Mouse (Mus musculus): ENCODE data around the gene Esrrg.

Gene Esrrg

GRCm38 (mm10) chr1:187608261-187608921, at the start of gene Esrrg:
Esrrg (plus strand) TSS chr1:187608791.
- peak; percentile 90 for DNase-seq

DNA sequence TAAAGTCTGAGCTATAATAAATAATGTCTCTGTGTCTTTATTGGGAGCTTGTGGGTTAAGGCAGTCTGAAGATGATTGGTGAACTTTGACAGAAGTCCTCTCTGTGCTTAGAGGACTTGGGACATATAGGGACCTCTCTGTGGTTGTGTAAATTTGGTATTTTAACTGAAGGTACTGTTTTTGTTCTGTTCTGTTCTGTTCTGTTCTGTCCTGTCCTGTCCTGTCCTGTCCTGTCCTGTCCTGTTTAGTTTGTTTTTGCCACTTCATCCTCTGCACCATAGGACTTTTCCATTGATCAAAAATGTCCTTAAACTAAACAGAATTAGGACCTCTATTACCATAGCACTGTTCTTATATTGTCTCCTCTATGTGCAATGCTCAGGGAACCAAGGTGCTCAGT, 24.6 kb upstream of the Esrrg start:
- DNase-seq, result no peak

- DNase-seq, result no peak
Measured at GRCm38 (mm10) chr1:187586541-187587075, 22.0 kb upstream of the Esrrg start.

DNA sequence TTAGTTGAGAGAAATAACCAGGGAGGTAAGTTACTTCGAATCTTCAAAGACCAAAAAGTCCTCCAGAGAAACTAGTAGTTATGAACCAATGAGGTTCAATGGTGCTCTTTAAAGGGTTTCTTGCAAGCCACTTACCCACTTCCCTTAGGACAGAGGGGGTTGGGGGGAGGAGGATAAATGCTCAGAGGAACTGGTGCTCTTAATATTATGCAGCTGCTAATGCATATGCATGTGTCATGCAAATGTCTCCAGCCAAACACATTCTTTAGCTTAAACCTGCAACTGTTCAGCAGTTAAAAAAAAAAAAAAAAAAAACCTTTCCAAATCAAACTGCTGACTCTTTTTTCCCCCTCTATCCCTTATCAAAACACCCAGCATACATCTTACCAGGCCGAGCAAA, 5.6 kb upstream of the Esrrg start:
- DNase-seq, result no peak

GRCm38 (mm10) chr1:187604063-187604484, 4.5 kb upstream of the Esrrg start:
- DNase-seq, result peak; percentile 55

GRCm38 (mm10) chr1:187604691-187605310, 3.8 kb upstream of the Esrrg start:
- no peak for DNase-seq

- peak; percentile 37 for DNase-seq
Measured at GRCm38 (mm10) chr1:187605391-187606270, 3.0 kb upstream of the Esrrg start.

DNA sequence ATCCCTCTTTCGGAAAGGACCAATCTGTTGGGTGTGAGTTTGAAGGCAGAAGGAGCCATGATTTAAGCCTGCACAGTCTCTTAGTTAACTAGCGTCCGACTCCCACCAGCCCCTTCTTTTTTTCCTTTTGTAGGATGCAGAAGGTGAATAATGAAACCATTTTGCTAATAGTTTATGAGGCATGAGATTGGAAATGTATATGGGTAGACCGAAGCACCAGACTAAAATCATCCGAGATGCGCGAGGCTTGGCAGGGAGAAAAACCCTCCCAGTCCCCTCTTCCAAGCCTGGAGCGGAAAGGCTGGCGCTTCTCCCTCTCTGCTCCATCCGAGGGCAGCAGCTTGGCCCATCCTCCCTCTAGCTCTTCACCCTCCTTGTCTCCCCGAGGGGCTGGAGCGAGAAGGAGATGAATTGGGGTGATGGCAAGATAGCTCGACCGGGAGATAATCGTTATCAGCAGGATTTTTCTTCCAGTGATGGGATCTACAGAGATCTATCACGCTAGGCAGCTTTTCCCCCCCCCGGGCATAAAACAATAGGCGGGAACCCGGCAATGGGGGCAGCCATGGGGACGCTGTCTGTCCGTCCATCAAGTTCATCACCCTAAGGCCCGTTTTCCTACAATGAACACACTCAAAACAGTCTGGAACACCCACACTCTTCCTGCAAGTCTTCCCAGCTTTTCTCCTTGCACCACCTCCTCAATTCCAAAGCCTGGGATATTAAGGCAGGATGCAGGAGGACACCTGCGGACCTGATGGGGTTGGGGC, 2.1 kb upstream of the Esrrg start:
- DNase-seq, result peak; percentile 46

GRCm38 (mm10) chr1:187607065-187608047, 1.2 kb upstream of the Esrrg start:
- peak; percentile 91 for DNase-seq

GRCm38 (mm10) chr1:187609021-187609852, 646 bp downstream of the Esrrg start:
- DNase-seq, result peak; percentile 91

- peak; percentile 90 for DNase-seq
Measured at GRCm38 (mm10) chr1:187609853-187610230, 1.3 kb downstream of the Esrrg start.

DNA sequence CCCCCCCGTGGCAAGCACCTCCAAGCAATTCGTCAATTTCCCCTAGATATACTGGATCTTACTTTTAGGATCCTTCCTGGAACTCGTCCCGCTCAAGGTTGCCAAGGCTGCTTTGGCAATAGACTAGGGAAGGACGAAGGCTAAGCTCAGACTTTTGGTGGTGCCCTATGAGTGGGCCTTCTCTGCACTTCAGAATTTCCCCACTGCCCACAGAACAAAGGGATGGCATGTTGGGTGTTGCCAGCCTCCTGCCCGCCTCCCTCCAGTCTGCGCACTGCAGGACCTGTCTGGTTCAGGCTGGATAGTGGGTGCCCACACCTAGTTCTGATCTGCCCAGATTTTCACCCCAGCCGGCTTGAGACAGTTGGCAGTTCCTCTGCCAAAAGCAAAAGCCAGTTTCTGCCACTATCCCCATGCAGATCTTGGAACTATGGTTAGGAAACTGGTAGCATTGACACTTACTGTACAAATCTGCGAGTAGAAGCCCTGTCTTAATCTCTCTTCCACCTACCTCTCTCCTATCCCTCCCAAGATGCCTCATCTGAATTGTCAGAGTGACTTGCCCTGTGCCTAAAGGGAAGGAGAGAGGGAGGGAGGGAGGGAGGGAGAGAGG, 1.9 kb downstream of the Esrrg start:
- peak; percentile 82 for DNase-seq

DNA sequence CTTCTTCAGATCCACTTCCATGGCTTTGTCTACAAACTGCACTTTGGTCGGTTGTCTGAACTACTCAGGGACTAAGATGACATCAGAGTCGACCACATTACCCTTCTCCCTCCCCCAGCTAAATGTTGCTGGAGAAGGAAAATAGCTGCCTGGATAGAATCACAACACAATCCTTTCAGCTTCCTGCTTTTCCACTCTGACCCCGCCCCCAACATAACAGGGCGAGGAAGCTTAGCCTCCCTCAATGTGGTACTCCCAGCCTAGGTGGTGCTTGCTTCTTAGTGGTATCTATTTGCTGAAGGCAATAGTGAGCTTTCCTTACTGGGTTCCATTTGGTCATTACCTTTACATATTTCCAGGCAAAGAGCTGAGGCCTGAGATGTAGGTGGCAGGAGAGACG, 3.3 kb downstream of the Esrrg start:
- DNase-seq, result peak; percentile 51

DNA sequence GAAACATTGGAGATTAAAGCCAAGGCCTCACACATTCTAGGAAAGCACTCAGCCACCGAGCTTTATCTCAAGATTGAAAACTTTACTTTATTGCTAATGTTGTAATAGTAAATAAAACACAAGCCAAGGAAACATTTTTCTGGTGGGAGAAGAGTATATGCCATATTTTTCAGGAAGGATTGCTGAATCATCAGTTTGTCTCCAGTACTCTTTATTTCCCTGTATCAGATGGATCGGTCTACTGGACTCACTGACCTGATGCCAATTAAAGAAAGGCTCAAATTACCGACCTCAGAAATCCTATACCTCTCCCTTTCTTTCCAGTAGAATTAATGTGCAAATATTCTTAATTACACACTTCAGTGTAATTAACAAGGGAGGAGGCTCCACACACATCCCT, 4.7 kb downstream of the Esrrg start:
- DNase-seq, result no peak

DNA sequence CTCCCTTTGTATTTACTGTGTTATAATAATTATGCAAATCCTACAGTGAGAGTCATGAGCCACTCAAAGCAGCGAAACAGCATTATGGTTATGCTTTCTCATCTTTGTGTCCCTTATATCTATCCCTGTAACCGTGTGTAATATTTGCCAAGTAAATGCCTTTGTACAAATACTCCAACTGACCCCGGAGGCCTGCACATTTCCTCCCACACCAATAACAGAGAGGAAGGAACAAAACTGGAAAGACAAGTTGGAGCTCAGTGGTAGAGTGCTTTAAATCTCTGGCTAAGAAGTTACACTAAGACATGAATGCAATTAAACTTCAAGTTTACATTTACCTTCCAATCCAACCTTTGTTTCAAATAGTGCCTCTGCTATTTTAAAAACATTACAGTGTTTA, 15.4 kb downstream of the Esrrg start:
- DNase-seq, result peak; percentile 22

DNA sequence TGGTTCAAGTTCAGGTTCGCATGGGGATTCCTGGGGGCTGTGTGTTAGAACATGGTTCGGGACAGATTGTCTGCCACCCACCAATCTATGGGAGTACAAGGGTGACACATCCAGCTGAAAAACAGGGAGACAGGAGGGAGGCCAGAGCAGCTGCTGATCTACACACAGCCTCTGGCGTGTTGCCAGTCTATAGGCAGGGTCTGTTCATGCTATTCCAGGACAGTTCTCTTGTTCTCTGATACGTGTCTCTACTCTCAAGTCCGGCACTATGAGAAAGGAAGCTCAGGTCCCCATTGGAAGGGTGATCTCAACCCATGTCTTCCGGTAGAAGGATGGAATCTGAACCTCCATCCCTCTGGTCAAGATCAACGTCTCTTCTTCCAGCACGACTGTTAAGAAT, 21.8 kb downstream of the Esrrg start:
- DNase-seq, result peak; percentile 70

DNA sequence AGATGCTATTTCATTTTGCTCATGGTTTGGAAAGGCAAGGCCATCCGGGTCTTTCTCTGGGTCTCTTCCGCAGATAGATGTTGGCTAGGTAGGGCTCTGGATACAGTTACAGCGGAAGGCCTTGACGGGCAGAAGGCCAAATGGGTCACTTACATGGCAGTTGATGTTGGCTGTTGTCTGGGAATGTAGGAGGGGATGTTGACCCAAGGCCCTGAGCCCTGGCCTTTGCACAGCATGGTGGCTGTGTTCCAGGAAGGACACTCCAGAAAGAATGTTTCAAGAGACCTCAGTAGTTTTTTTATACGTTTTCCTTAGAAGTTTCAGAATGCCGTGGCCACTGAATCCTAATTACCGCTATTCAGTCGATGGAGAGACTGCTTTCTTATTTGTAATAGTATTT, 22.9 kb downstream of the Esrrg start:
- DNase-seq, result peak; percentile 79

DNA sequence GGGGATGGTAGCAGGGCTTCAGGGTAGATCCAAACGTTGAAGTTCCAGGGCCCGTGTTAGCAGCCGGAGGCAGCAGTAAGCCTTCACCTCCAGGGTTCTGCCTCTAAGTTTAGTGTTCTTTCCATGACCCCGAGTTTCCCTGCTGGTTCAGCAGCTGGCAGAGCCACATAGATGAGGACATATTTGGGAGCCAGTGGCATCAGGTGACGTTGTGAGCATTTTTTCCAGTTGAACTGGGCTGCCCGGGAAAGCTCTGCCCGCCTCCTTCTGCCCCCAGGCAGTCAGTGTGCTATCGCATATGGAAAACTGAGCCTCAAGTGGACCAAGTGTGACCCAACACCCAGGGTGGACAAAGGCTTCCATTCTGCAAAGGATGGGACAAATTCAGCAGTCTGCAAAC, 36.7 kb downstream of the Esrrg start:
- peak; percentile 88 for DNase-seq

DNA sequence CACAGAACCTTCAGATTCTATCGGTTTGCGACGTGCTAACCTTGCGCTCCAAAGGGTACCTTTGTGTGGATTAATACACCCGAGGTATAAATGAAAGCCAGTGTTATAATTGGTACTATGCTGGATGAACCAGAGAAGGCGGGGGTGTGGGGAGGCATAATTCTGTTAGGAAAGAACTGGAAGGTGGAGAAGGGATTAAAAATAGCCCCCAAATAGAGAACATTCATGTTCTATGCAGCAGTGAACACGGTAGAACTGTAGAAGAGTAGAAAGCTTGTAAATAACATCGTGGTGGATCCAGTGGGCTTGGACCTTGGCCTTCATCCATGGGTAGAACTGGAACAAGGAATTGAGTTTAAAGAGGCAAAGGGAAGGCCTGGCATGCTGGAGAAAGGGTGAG, 40.0 kb downstream of the Esrrg start:
- DNase-seq, result peak; percentile 83

- DNase-seq, result peak; percentile 96
Measured at GRCm38 (mm10) chr1:187649871-187650270, 41.3 kb downstream of the Esrrg start.
